Mouse (Mus musculus) CD4-positive, CD25-positive, alpha-beta regulatory T cell, adult 2 months (primary cell): ENCODE measurements at regions not wholly inside any gene's neighbourhood (a gene's known extent, or its start where the extent isn't known, plus 50 kb on each side); places are given as distances from the start of the nearest gene placed in this dataset.

Source experiments
- DNase-seq: peaks from one replicate; pipeline ENCODE4 v3.0.0-alpha.2; 2012; ENCODE audit warnings: low read depth, low spot score

DNA sequence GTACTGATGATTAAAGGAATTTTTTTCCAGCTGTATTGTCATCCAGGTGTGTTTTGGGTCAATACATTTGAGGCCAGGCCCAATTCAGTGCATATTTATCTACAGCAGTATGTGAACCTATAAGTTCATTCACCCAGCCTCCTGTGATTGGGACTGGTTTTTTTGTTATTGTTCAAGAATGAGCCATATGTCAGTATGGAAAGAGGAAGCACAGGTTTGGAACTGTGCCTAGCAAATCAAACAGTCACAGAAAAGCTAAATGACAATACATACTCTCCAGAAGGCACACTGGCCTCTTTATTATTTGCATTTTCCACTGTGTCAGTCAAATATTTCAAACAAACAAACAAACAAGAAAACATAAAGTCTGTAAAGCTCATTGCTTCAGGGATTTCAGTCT is 134.7 kb downstream of the Rnd3 start:
- DNase-seq = no peak

- no peak for DNase-seq
These were observed 135.8 kb downstream of the Rnd3 start for GRCm38 (mm10) chr2:51013090-51013489.

DNA sequence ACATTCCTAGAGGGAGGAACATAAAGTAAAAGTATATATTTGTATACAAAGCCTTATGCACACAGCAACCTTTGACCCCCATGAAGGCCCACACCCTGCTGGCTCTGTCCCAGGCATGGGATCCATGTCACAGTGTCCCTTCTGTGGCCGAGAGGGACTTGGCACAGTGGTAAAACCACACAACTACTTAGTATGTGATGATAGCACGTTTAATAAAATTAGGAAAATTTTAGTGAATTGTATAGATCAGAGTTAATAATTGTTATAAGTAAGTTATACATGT is 140.7 kb downstream of the Rnd3 start:
- DNase-seq = no peak

- DNase-seq = no peak
These were observed 141.3 kb downstream of the Rnd3 start for GRCm38 (mm10) chr2:51007409-51008250.

GRCm38 (mm10) chr2:51006818-51007217 is 142.1 kb downstream of the Rnd3 start:
- DNase-seq = no peak

GRCm38 (mm10) chr2:51001548-51001947 is 147.4 kb downstream of the Rnd3 start:
- no peak for DNase-seq

DNA sequence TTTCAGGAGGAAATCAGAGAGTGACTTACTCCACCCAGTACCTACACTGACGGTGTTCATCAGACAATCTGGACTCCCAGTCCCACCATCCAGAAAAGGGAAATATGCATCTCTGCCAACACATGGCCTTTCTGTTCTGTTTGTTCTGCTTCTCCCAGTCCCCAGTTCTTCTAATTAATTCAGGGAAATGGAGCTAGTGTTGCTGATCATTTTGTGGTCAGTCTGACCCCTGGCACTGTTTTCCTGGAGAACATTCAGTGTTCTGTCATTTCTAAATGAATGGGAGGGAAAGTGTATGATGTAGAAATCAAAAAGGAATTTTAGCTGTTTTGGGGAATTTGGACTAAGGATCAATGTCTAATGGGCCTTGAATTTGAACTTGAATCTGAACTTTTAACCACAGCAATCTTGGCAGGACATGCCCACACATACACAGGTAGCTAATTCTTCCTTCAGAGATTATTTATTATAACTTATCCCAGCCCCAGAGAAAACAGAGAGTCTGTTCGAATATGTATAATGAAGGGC is 165.0 kb downstream of the Rnd3 start:
- no peak for DNase-seq

- no peak for DNase-seq
These were observed 166.3 kb downstream of the Rnd3 start for GRCm38 (mm10) chr2:50982571-50982970.

DNA sequence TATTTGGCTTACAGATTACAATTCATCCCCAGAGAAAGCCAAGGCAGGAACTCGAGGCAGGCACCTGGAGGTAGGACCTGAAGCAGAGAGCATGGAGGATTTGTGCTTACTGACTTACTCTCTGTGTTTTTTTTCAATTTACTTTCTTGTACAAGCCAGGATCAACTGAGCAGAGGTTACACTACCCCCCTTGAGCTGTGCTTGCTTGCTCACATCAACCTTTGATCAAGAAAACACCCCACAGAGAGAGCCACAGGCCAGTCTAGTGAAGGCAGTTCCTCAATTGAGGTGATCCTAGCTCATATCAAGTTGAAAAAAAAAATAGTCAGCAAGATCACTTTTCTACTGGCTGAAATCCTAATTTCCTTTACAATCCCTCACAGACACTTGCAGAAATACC is 170.6 kb downstream of the Rnd3 start:
- DNase-seq = no peak

DNA sequence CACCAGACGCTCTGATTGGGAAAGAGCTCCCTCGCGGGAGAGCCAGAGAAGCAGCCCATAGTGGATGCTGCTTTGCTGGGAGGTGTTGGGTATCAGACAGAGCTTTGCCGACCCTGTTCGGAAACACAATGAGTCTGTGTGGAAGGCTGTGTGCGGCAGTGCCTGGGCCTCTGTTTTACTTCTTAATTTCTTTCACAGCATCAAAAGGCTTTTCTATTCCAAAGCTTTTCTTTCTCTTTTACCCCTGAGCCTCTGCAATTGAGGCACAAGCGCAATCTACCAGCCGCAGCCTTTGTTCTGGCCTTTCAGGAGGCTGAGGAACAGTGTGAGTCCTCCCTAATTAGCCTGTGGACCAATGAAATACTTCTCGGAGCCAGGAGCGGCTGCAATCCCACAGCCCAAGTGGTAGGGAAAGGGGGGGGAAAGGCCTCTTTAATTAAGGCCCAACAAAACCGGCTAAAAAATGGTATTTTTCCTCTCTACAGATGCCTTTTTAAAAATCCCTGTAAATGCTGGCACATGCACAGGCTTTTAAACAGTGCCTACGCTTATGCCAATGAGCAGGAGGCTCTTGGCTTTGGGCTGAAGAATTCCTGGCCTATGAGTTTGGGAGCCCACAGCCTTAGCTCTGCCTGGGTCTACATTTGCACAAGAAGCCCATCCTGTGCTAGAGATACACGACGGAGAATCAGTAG is 177.6 kb downstream of the Rnd3 start:
- DNase-seq = no peak

GRCm38 (mm10) chr2:50968382-50968781 is 180.5 kb downstream of the Rnd3 start:
- DNase-seq = no peak

- DNase-seq = no peak
These were observed 181.1 kb downstream of the Rnd3 start for GRCm38 (mm10) chr2:50967826-50968225.

GRCm38 (mm10) chr2:50967133-50967532 is 181.8 kb downstream of the Rnd3 start:
- no peak for DNase-seq

DNA sequence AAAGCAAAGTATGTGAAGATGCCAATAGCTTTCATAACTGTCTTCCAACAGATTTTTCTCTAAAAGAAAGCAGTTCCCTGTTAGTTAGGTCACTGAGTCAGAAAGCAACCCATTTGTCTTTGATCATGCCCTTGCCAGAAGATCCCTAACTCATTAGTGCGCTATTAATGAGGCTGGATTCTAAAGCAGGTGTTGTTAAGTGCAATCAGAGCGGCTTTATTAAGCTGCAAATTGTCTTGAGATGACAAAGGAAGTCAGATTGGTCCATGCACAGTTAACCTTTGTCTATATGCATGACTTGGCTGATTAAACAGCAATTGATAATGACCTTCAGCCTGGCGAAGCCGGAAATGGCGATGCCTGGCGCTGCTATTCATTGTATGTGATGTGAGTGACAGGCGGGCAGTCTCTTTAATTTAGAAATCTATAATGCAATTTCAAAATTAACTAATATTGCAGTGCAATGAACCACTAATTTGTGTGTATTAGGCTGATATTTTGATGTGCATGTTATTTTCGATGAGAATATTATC is 183.4 kb downstream of the Rnd3 start:
- DNase-seq = no peak

- DNase-seq = no peak
These were observed 184.8 kb downstream of the Rnd3 start for GRCm38 (mm10) chr2:50964062-50964461.

GRCm38 (mm10) chr2:50961049-50961448 is 187.9 kb downstream of the Rnd3 start:
- DNase-seq = no peak

- DNase-seq = no peak
These were observed 189.6 kb downstream of the Rnd3 start for GRCm38 (mm10) chr2:50959323-50959722.

GRCm38 (mm10) chr2:50954361-50955066 is 194.4 kb downstream of the Rnd3 start:
- DNase-seq = no peak

DNA sequence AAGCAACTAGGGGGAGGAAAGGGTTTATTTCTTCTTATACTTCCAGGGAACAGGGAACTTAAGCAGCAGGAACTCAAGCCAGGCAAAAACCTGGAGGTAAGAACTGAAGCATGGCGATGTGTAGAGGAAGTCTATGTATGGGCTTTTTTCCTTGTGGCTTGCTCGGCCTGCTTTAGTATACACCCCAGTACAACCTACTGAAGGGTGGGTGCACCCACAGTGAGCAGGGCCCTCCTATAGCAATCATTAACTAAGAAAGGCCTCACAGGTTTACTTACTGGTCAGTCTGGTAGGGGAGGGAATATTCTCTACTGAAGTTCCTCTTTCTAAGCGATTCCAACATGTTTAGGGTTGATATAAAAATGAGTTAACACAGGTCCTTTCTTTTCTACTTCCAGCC is 197.9 kb downstream of the Rnd3 start:
- DNase-seq = no peak

GRCm38 (mm10) chr2:50949717-50950116 is 199.2 kb downstream of the Rnd3 start:
- DNase-seq = no peak

GRCm38 (mm10) chr2:50945526-50945925 is 203.4 kb downstream of the Rnd3 start:
- no peak for DNase-seq

DNA sequence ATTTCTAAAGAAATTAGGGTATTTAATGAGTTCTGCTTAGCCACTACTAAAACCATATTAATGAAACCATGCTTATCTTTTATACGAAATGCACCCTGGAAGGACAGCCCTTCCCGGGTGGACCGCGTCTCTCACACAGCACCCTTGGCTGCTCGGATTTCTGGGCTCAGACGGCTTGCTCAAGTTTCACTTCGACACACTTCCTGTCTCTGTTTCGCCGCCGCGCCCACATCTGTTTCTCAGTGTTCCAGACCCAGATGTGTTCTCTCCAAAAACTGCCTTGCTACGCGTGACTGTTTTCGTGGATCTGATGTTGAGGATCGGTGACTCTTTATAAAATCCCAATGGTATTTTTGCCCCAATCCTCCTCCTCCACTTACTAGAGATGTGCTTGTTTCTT is 205.7 kb downstream of the Rnd3 start:
- DNase-seq = peak; percentile 16
